Mouse (Mus musculus) cortical plate, adult 2 months (tissue): Measurements from ENCODE around the gene Txndc11.

Source experiments
- CTCF ChIP-seq: fragments of 200-500 bp; IDR thresholded peaks from 2 replicates; pipeline ENCODE4 v1.5.1; 2011; ENCODE audit warnings: mild to moderate bottlenecking, control low read depth, low read length; ENCODE audit not compliant: insufficient read depth; ENCODE audit errors: extremely low read depth
- POLR2A ChIP-seq: fragments of 200-500 bp; IDR thresholded peaks from 2 replicates; pipeline ENCODE4 v1.6.1; 2011; ENCODE audit warnings: mild to moderate bottlenecking, low read length, control low read depth; ENCODE audit not compliant: insufficient read depth; ENCODE audit errors: extremely low read depth

GRCm38 (mm10) chr16:11166431-11166830 is 32.0 kb upstream of the Txndc11 start:
- TF ChIP-seq POLR2A (no peak), CTCF (no peak)
